Mouse (Mus musculus) ovary, adult 2 months (tissue): ENCODE results near the gene Olfr742. TPM values are rescaled to one million over a fixed set of nuclear protein-coding genes. Genes with fewer than 3 reads are reported as not detected.

Source experiments
- polyA plus RNA-seq: library from polyadenylated mRNA; depleted of rRNA; stranded (reverse); fragments of >200 nt; gene quantifications from 2 replicates; pipeline ENCODE4 v1.2.3, GENCODE M21; 2012; rRNA removed

Gene Olfr742
- polyA plus RNA-seq, result not detected in 2 replicates

DNA sequence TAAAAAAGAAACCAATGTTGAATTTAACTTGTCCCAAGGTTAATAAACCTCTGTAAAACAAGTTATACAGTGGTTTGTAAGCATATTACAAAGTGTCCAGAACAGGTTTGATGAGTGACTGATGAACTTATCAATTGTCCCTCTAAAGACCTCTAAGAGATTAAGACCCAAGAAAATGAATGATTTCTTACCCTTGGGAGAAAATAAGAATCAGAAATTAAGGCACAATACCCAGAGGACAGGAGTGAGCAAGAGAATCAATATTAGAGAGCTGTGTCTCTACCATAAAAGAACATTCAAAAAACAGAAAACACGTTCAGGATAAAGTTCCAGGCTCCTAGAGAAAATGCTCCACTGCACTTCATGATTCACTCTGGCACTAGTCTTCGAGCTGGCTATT is at the start of gene Olfr742:
Gene Olfr742 (plus strand): TSS at position 301 of the 400 bp plus-strand sequence.

DNA sequence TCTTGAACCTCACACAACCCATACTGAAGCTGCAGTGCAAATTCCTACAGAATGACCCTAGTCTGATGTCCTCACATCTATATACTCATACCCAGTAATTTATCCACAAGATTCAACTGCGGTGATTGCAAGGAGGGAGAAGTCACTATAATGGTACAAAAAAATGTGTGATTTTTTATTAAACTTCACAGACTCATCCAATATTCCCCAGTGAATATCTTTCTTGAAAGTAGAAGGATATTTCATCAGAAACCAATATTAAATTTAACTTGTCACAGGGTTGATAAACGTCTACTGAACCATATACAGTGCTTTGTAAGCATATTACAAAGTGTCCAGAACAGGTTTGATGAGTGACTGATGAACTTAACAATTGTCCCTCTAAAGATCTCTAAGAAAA is 31.0 kb upstream of the Olfr742 start, which contains the start of gene Olfr741:
Gene Olfr741 (plus strand): TSS at position 301 of the 400 bp plus-strand sequence.

DNA sequence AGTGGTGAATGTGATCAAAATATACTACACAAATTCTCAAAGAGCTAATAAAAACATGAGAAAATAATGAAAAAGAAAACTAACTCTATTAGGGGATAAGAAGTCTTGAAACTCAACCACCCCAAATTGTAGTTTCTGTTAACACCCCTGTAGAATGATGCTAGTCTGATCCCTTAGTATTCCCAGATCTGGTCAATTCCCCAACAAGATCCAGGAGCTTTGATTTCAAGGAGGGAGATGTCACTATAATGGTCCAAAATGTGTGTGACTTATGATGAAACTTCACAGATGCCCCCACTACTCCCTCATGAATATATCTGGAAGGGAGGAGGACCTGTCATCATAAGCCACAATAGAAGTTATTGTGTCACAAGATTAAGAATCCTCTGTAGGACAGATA is 18.1 kb downstream of the Olfr742 start, which contains the start of gene Olfr743:
Gene Olfr743 (plus strand): TSS at position 301 of the 400 bp plus-strand sequence.

Other genes with a start within 250 kb of the Olfr742 start
- gene Olfr732, start 219.4 kb upstream of the Olfr742 start, polyA plus RNA-seq, result not detected in 2 replicates
- gene Olfr733, start 202.1 kb upstream of the Olfr742 start, polyA plus RNA-seq, result not detected in 2 replicates
- gene Olfr734, start 176.8 kb upstream of the Olfr742 start, polyA plus RNA-seq, result not detected in 2 replicates
- not detected in 2 replicates for gene Olfr735, start 154.7 kb upstream of the Olfr742 start, polyA plus RNA-seq
- gene Tlr11, start 145.7 kb upstream of the Olfr742 start, polyA plus RNA-seq, result 0.21 and 0.36 TPM in 2 replicates
- not detected in 2 replicates for gene Olfr736, start 122.4 kb upstream of the Olfr742 start, polyA plus RNA-seq
- gene Olfr738, start 96.0 kb upstream of the Olfr742 start, polyA plus RNA-seq, result not detected in 2 replicates
- not detected in 2 replicates for gene Olfr739, start 85.0 kb upstream of the Olfr742 start, polyA plus RNA-seq
- not detected in 2 replicates for gene Olfr740, start 58.1 kb upstream of the Olfr742 start, polyA plus RNA-seq
- not detected in 2 replicates for gene Olfr741, start 30.9 kb upstream of the Olfr742 start, polyA plus RNA-seq
- not detected in 2 replicates for gene Olfr743, start 18.2 kb downstream of the Olfr742 start, polyA plus RNA-seq
- gene Olfr744, start 111.3 kb downstream of the Olfr742 start, polyA plus RNA-seq, result not detected in 2 replicates
- not detected in 2 replicates for gene Olfr745, start 135.8 kb downstream of the Olfr742 start, polyA plus RNA-seq
- not detected in 2 replicates for gene Olfr746, start 143.5 kb downstream of the Olfr742 start, polyA plus RNA-seq
- not detected in 2 replicates for gene Olfr747, start 189.6 kb downstream of the Olfr742 start, polyA plus RNA-seq
- gene Olfr748, start 203.8 kb downstream of the Olfr742 start, polyA plus RNA-seq, result not detected in 2 replicates
- gene Olfr749, start 241.5 kb downstream of the Olfr742 start, polyA plus RNA-seq, result not detected in 2 replicates